Mouse (Mus musculus): ENCODE results near the gene Abca1.

Gene Abca1

GRCm38 (mm10) chr4:53115866-53116265, 43.8 kb downstream of the Abca1 start:
- TF ChIP-seq POU5F1 (IDR thresholded peaks at IDR 0.05; ENCODE audit: borderline replicate concordance, low read length) = no peak
- no peak for TF ChIP-seq NANOG (IDR thresholded peaks at IDR 0.05; ENCODE audit: borderline replicate concordance, low read length)
- TF ChIP-seq CTCF (conservative IDR thresholded peaks at IDR 0.05; ENCODE audit: low read length) = no peak
- no peak overlapping the region for H3K4me3 ChIP-seq (replicated peaks; ENCODE audit: low read length)

GRCm38 (mm10) chr4:53115410-53115809, 44.3 kb downstream of the Abca1 start:
- H3K4me3 ChIP-seq (replicated peaks; ENCODE audit: low read length) = no peak overlapping the region
- TF ChIP-seq CTCF (conservative IDR thresholded peaks at IDR 0.05; ENCODE audit: low read length) = no peak
- TF ChIP-seq NANOG (IDR thresholded peaks at IDR 0.05; ENCODE audit: borderline replicate concordance, low read length) = no peak
- no peak for TF ChIP-seq POU5F1 (IDR thresholded peaks at IDR 0.05; ENCODE audit: borderline replicate concordance, low read length)
- peaks cover 15% of the 10 kb centered on the region for H3K36me3 ChIP-seq (ENCODE audit: insufficient read depth, low read length)
- no peaks in the 10 kb centered on the region for H3K27me3 ChIP-seq (ENCODE audit: insufficient read depth, low read length)
- peaks cover 22% of the 10 kb centered on the region for H3K4me1 ChIP-seq (replicated peaks; ENCODE audit: low read depth, low read length)
- no peaks in the 10 kb centered on the region for H3K9me3 ChIP-seq (ENCODE audit: low read length)

More at GRCm38 (mm10) chr4:53115866-53116265, 43.8 kb downstream of the Abca1 start:
- Histone ChIP-seq H3K36me3 (ENCODE audit: insufficient read depth, low read length) (peaks cover 15% of the 10 kb centered on the region), H3K27me3 (ENCODE audit: insufficient read depth, low read length) (no peaks in the 10 kb centered on the region), H3K4me1 (replicated peaks; ENCODE audit: low read depth, low read length) (peaks cover 22% of the 10 kb centered on the region), H3K9me3 (ENCODE audit: low read length) (no peaks in the 10 kb centered on the region)

- TF ChIP-seq NANOG (IDR thresholded peaks at IDR 0.05; ENCODE audit: borderline replicate concordance, low read length) (no peak), POU5F1 (IDR thresholded peaks at IDR 0.05; ENCODE audit: borderline replicate concordance, low read length) (no peak), CTCF (conservative IDR thresholded peaks at IDR 0.05; ENCODE audit: low read length) (no peak)
- Histone ChIP-seq H3K4me3 (replicated peaks; ENCODE audit: low read length) (no peak overlapping the region), H3K4me1 (replicated peaks; ENCODE audit: low read depth, low read length) (peaks cover 11% of the 10 kb centered on the region), H3K27me3 (ENCODE audit: insufficient read depth, low read length) (no peaks in the 10 kb centered on the region), H3K9me3 (ENCODE audit: low read length) (no peaks in the 10 kb centered on the region), H3K36me3 (ENCODE audit: insufficient read depth, low read length) (peaks cover 20% of the 10 kb centered on the region)
Observed at GRCm38 (mm10) chr4:53111919-53112355, 47.8 kb downstream of the Abca1 start.

GRCm38 (mm10) chr4:53110356-53110755, 49.3 kb downstream of the Abca1 start:
- Histone ChIP-seq H3K9me3 (ENCODE audit: low read length) (no peaks in the 10 kb centered on the region), H3K4me3 (replicated peaks; ENCODE audit: low read length) (no peak overlapping the region), H3K27me3 (ENCODE audit: insufficient read depth, low read length) (no peaks in the 10 kb centered on the region), H3K4me1 (replicated peaks; ENCODE audit: low read depth, low read length) (no peaks in the 10 kb centered on the region; the same call in 1 of the 2 replicates), H3K36me3 (ENCODE audit: insufficient read depth, low read length) (peaks cover 22% of the 10 kb centered on the region)
- TF ChIP-seq NANOG (IDR thresholded peaks at IDR 0.05; ENCODE audit: borderline replicate concordance, low read length) = no peak
- TF ChIP-seq CTCF (conservative IDR thresholded peaks at IDR 0.05; ENCODE audit: low read length) = peak; percentile 76

GRCm38 (mm10) chr4:53109381-53109928, 50.2 kb downstream of the Abca1 start:
- Histone ChIP-seq H3K36me3 (ENCODE audit: insufficient read depth, low read length) (peaks cover 21% of the 10 kb centered on the region), H3K9me3 (ENCODE audit: low read length) (no peaks in the 10 kb centered on the region), H3K4me1 (replicated peaks; ENCODE audit: low read depth, low read length) (no peaks in the 10 kb centered on the region), H3K27me3 (ENCODE audit: insufficient read depth, low read length) (no peaks in the 10 kb centered on the region), H3K4me3 (replicated peaks; ENCODE audit: low read length) (no peak overlapping the region)
- no peak for TF ChIP-seq CTCF (conservative IDR thresholded peaks at IDR 0.05; ENCODE audit: low read length)
- TF ChIP-seq NANOG (IDR thresholded peaks at IDR 0.05; ENCODE audit: borderline replicate concordance, low read length) = no peak

GRCm38 (mm10) chr4:53108194-53108593, 51.5 kb downstream of the Abca1 start:
- no peak for TF ChIP-seq POU5F1 (IDR thresholded peaks at IDR 0.05; ENCODE audit: borderline replicate concordance, low read length)
- TF ChIP-seq NANOG (IDR thresholded peaks at IDR 0.05; ENCODE audit: borderline replicate concordance, low read length) = no peak
- TF ChIP-seq CTCF (conservative IDR thresholded peaks at IDR 0.05; ENCODE audit: low read length) = no peak
- H3K4me3 ChIP-seq (replicated peaks; ENCODE audit: low read length) = no peak overlapping the region
- H3K36me3 ChIP-seq (ENCODE audit: insufficient read depth, low read length) = peaks cover 16% of the 10 kb centered on the region
- no peaks in the 10 kb centered on the region for H3K4me1 ChIP-seq (replicated peaks; ENCODE audit: low read depth, low read length)
- H3K9me3 ChIP-seq (ENCODE audit: low read length) = peaks cover 7% of the 10 kb centered on the region; the same call in 1 of the 2 replicates
- H3K27me3 ChIP-seq (ENCODE audit: insufficient read depth, low read length) = no peaks in the 10 kb centered on the region

- no peaks in the 10 kb centered on the region for H3K27me3 ChIP-seq (ENCODE audit: insufficient read depth, low read length)
- peaks cover 12% of the 10 kb centered on the region; the same call in 1 of the 2 replicates for H3K36me3 ChIP-seq (ENCODE audit: insufficient read depth, low read length)
- no peaks in the 10 kb centered on the region for H3K4me1 ChIP-seq (replicated peaks; ENCODE audit: low read depth, low read length)
- no peak overlapping the region for H3K4me3 ChIP-seq (replicated peaks; ENCODE audit: low read length)
- H3K9me3 ChIP-seq (ENCODE audit: low read length) = peaks cover 7% of the 10 kb centered on the region; the same call in 1 of the 2 replicates
- TF ChIP-seq POU5F1 (IDR thresholded peaks at IDR 0.05; ENCODE audit: borderline replicate concordance, low read length) (no peak), NANOG (IDR thresholded peaks at IDR 0.05; ENCODE audit: borderline replicate concordance, low read length) (no peak), CTCF (conservative IDR thresholded peaks at IDR 0.05; ENCODE audit: low read length) (no peak)
Observed at GRCm38 (mm10) chr4:53106732-53107131, 53.0 kb downstream of the Abca1 start.

- Histone ChIP-seq H3K36me3 (ENCODE audit: insufficient read depth, low read length) (peaks cover 12% of the 10 kb centered on the region; the same call in 1 of the 2 replicates), H3K4me1 (replicated peaks; ENCODE audit: low read depth, low read length) (no peaks in the 10 kb centered on the region), H3K4me3 (replicated peaks; ENCODE audit: low read length) (no peak overlapping the region), H3K27me3 (ENCODE audit: insufficient read depth, low read length) (no peaks in the 10 kb centered on the region), H3K9me3 (ENCODE audit: low read length) (peaks cover 7% of the 10 kb centered on the region; the same call in 1 of the 2 replicates)
- TF ChIP-seq POU5F1 (IDR thresholded peaks at IDR 0.05; ENCODE audit: borderline replicate concordance, low read length) (no peak), CTCF (conservative IDR thresholded peaks at IDR 0.05; ENCODE audit: low read length) (no peak), NANOG (IDR thresholded peaks at IDR 0.05; ENCODE audit: borderline replicate concordance, low read length) (no peak)
Observed at GRCm38 (mm10) chr4:53106071-53106470, 53.6 kb downstream of the Abca1 start.

GRCm38 (mm10) chr4:53104634-53105033, 55.1 kb downstream of the Abca1 start:
- H3K36me3 ChIP-seq (ENCODE audit: insufficient read depth, low read length) = peaks cover 12% of the 10 kb centered on the region; the same call in 1 of the 2 replicates
- no peaks in the 10 kb centered on the region for H3K27me3 ChIP-seq (ENCODE audit: insufficient read depth, low read length)
- no peaks in the 10 kb centered on the region for H3K4me1 ChIP-seq (replicated peaks; ENCODE audit: low read depth, low read length)
- TF ChIP-seq NANOG (IDR thresholded peaks at IDR 0.05; ENCODE audit: borderline replicate concordance, low read length) = no peak
- no peak for TF ChIP-seq POU5F1 (IDR thresholded peaks at IDR 0.05; ENCODE audit: borderline replicate concordance, low read length)
- TF ChIP-seq CTCF (conservative IDR thresholded peaks at IDR 0.05; ENCODE audit: low read length) = no peak
- peaks cover 7% of the 10 kb centered on the region; the same call in 1 of the 2 replicates for H3K9me3 ChIP-seq (ENCODE audit: low read length)
- H3K4me3 ChIP-seq (replicated peaks; ENCODE audit: low read length) = no peak overlapping the region

All from E14TG2a.4 (cell line).